Comparison of ENCODE assay signal across 8 mouse cellular contexts in the genomic region with DNA sequence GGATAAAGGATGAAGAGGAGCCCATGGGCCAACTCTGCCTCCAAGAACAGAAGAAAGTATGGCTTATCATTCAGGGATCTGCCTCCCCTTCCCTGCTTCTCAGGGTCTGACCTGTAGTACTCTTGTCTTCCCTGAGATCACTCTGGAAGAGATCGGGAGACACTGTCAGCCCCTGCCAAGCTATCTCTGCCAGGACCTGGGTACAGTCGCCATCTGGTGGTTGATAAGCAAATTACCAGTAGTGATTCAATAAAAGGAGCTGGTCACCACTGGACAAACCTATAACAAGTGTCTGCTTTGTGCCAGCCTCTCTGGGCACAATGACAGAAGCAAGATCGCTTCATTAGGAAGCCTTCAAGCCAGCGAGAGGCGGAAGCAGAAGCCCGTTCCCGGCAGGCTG. TPM values are rescaled to one million over a fixed set of nuclear protein-coding genes. Genes with fewer than 3 reads are reported as not detected.
DNase-seq lines count a peak whose midpoint lies in the region; ATAC-seq and TF ChIP-seq lines count a peak whose summit lies in the region.

No protein-coding gene starts in this region.

- 0 out of 2 replicates have a peak, but pooled peaks have one; percentile 18 for ATAC-seq in monocyte, adult 5-6 weeks (replicated peaks; ENCODE audit: insufficient number of reproducible peaks, low FRiP score, low TSS enrichment, poor library complexity, severe bottlenecking)

- no peak overlapping the region for H3K4me3 ChIP-seq in gastrocnemius, adult 2 months

- intact Hi-C loops in gastrocnemius, adult 2 months (cut with DNase I), result loop anchor here (5.0 kb wide), 1 partner anchor 182 kb away; no protein-coding TSS in a partner anchor
- intact Hi-C loops in left cerebral cortex, postnatal 25 days (cut with DNase I), result loop anchor here (1.0 to 5.0 kb wide), 2 partner anchors 261 to 472 kb away; no protein-coding TSS in a partner anchor

- H3K27ac ChIP-seq in gastrocnemius, adult 2 months, result no peak overlapping the region

- DNase-seq in gastrocnemius, adult 2 months, result peak; percentile 39
- no peak for DNase-seq in gastrocnemius, postnatal 4 days (ENCODE audit: low spot score in 2 of 2)
- DNase-seq in right cerebral cortex, postnatal 10 days (ENCODE audit: low spot score in 2 of 2), result peak; percentile 59 to 60
- DNase-seq in right cerebral cortex, postnatal 4 days, result no peak
- DNase-seq in embryo, embryonic 11 days, result peak; percentile 70
- DNase-seq in left cerebral cortex, postnatal 25 days (ENCODE audit: low spot score in 2 of 2), result peak; percentile 43 to 55
- no peak for DNase-seq in T-cell, adult 2 months (ENCODE audit: low spot score)

- peak; percentile 76 for TF ChIP-seq CTCF in gastrocnemius, adult 2 months (IDR thresholded peaks at IDR 0.05)

RNA-seq across cellular contexts. Expression of a gene that starts 20.9 kb away (rescaled TPM):
- 10 to 100 TPM in 1 of 2 experiments, 1 to 10 TPM in 1; 9.5 to 10.6 TPM for total RNA-seq in gastrocnemius, adult 2 months (2021)
- 10 to 100 TPM; 14.3 to 15.3 TPM for total RNA-seq in gastrocnemius, postnatal 4 days (2021)
- total RNA-seq in left cerebral cortex, postnatal 25 days (2021), result 10 to 100 TPM; 20.5 to 22.5 TPM
- 33.2 to 39.3 TPM (median 38.3 TPM) in 3 replicates for total RNA-seq in monocyte, adult 5-6 weeks (2017)

Comparison
In these comparisons a context has a peak if more than half of its experiments do, and no peak if none do; other contexts are left out.
1. DNase-seq: peak in gastrocnemius, adult 2 months (single experiment), right cerebral cortex, postnatal 10 days (2 of 2), embryo, embryonic 11 days (single experiment) and left cerebral cortex, postnatal 25 days (2 of 2); none in gastrocnemius, postnatal 4 days (0 of 2), right cerebral cortex, postnatal 4 days (single experiment) and T-cell, adult 2 months (single experiment).